Mouse (Mus musculus) megakaryocyte, embryonic 14.5 days (primary cell): ENCODE results near the gene Nutm1.

ENCODE experiments used
- FLI1 ChIP-seq: IDR thresholded peaks from 2 replicates; pipeline ENCODE4 v1.6.1; 2012; ENCODE audit warnings: low read length, inconsistent platforms, mixed read lengths
- GATA1 ChIP-seq: IDR thresholded peaks from 3 replicates; pipeline ENCODE4 v1.6.1; 2012; ENCODE audit warnings: mixed read lengths, low read length, inconsistent platforms, borderline replicate concordance

- no peak for TF ChIP-seq GATA1
- TF ChIP-seq FLI1: no peak
Measured at GRCm38 (mm10) chr2:112296211-112296610, 37.1 kb upstream of the Nutm1 start.
